Mouse (Mus musculus) bone marrow, adult 2 months (tissue): ENCODE data around the gene Krt17.
"Not testable (repeated sequence)": the region's sequence is repeated elsewhere in the genome, so short reads cannot be mapped to it uniquely, and the experiment has no call there.

Experiments used
- CTCF ChIP-seq: fragments of 200-500 bp; IDR thresholded peaks from 2 replicates; pipeline ENCODE4 v1.5.1; 2011; ENCODE audit warnings: low read length, control low read depth; ENCODE audit not compliant: control insufficient read depth, insufficient read depth
- POLR2A ChIP-seq: fragments of 200-500 bp; IDR thresholded peaks from 2 replicates; pipeline ENCODE4 v1.6.1; 2011; ENCODE audit warnings: low read depth, mild to moderate bottlenecking, control low read depth, low read length, borderline replicate concordance; ENCODE audit not compliant: control insufficient read depth

DNA sequence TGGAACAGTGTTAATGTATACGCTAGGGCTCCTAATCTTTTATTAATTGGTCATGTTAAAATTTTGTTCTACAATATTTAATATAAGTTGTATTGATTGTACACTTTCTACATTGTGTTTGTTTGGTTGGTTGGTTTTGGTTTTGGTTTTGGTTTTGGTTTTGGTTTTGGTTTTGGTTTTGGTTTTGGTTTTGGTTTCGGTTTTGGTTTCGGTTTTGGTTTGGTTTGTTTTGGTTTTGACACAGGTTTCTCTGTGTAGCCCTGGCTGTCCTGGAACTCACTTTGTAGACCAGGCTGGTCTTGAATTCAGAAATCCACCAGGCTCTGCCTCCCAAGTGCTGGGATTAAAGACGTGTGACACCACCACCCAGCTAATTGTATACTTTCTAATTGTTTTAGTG, 20.6 kb downstream of the Krt17 start:
- TF ChIP-seq CTCF, POLR2A: not testable (repeated sequence)
